Mouse (Mus musculus) ovary, postnatal 14 days (tissue): Measurements from ENCODE around the gene Gys1.
"Not testable (repeated sequence)": the region's sequence is repeated elsewhere in the genome, so short reads cannot be mapped to it uniquely, and the experiment has no call there.

Source experiments
- DNase-seq: peaks from one replicate; pipeline ENCODE4 v3.0.0; 2022; ENCODE audit warnings: low spot score

The Gys1 gene

DNA sequence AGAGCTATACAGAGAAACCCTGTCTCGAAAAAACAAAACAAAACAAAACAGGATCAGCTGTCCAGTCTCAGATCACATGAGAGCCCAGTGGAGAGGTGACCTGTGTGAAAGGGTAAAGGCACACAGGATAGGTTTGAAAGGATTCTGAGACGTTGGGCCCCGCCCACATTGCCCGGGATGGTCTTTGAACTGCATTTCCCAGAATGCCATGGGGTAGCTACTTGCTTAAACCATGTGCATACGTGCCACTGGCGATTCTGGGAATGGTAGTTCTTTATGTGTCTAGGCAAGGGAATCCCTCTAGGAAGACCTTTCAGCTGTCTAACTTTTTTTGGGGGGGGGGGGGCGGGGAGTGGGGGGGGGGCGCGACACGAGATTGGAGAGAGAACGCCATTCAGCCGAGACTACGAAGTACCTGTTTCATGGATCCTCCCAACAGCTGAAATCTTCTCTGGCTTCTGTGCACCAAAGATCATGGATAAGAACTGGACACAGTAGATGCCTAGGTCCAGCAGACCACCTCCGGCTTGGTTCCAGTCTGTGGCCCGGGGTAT, 46.8 kb downstream of the Gys1 start, which contains the start of gene Tulp2:
TSS of gene Tulp2 (plus strand) at position 504 of the 554 bp plus-strand sequence.
- no peak for DNase-seq

DNA sequence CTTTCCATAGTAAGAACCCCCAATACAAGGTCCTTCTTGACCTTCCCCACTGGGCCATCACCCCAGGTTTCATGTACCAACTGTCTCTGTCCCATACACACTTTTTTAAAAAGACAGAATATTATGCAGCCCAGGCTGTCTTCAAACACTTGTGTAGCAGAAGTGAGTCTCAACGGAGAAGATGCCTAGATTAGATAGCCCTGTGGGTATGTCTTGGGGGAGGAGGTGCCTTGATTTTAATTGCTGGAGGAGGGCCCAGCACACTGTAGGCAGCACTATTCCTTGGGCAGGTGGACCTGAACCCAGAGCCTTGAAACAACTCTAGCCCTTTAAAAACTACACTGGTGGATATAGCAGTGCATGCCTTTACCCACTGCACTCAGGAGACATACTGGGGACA, 47.5 kb downstream of the Gys1 start:
- no peak for DNase-seq

DNA sequence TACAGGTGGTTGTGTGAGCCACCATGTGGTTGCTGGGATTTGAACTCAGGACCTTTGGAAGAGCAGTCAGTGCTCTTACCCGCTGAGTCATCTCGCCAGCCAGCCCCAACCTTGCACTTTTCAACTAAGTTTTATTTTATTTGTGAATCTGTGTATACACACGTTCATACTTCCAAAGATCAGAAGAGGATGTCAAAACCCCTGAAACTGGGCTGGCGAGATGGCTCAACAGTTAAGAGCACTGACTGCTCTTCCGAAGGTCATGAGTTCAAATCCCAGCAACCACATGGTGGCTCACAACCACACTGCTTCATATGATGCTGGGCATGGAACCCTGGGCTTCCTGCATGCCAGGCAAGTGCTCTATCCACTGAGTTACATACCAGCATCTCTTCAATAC, 50.3 kb downstream of the Gys1 start:
- DNase-seq = not testable (repeated sequence)

DNA sequence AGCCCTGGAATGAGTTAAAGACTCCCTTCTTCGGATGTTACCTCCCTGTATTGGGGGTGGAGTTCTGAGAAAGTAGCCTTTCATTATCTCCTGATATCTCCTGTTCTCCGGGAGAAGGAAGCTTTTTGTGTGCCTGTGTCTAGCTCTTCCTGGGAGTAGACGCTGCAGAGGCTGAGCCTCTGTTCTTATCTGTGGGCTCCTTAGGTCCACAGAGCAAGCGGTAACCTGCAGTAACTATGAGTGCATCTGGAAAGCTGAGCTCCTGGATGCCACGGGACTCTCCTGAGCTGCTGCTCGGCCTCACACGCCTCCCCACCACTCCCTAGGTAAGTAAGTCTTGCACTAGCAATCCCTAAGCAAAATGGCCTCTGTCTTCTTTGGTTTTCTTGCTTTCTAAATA, 51.5 kb downstream of the Gys1 start:
- no peak for DNase-seq

DNA sequence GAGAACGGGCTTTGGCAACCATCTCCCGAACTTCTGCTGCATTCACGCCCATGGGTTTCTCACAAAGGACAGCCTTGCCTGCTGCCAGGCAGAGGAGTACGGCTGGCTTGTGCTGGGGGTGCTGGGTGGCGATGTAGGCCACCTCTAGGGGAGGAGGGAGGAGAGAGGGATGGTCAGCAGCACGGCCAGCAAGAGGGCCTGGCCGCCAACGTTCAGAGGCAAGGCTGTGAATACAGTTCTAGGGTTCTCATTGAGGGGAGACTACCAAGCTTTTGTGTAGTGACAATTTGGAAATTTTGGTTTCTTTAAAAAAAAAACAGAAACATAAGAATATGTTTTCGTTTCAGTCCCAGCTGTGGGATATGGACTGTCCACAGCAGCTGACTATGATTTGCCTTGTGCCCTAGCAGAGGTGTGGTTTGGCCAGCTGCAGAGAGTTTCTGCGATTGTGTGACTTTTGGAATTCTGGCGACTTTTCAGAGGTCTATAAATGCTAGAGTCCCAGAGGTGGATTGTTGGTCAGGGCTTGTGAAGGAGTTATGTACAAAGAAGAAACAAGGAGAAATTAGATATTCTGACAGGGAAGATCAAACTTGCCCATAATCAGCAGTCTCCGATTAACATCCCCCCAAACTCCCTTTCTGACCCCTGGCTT, 52.2 kb downstream of the Gys1 start, which contains the start of gene Gm45808:
TSS of gene Gm45808 (minus strand) at position 51 of the 655 bp plus-strand sequence.
- DNase-seq = no peak

DNA sequence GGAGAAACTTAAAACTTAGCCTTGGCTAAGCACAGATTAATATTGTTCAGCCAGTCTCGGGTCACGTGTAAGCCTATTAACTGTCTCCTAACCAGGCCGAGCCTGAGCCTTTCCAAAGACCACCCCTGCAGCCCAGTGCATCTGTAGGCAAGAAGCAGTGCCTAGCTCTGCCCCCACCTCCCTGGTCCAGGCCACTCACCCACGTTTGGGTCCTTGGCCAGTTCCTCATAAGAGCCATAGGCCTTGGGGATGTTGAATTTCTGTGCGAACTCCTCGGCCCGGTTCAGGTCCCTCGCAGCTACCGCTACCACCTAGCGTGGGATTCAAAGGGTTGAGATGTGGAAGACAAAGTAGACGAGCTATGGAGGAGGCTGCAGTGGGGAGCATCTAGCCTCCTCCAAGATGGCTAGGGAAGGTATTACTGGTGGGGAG, 53.2 kb downstream of the Gys1 start:
- DNase-seq = no peak

DNA sequence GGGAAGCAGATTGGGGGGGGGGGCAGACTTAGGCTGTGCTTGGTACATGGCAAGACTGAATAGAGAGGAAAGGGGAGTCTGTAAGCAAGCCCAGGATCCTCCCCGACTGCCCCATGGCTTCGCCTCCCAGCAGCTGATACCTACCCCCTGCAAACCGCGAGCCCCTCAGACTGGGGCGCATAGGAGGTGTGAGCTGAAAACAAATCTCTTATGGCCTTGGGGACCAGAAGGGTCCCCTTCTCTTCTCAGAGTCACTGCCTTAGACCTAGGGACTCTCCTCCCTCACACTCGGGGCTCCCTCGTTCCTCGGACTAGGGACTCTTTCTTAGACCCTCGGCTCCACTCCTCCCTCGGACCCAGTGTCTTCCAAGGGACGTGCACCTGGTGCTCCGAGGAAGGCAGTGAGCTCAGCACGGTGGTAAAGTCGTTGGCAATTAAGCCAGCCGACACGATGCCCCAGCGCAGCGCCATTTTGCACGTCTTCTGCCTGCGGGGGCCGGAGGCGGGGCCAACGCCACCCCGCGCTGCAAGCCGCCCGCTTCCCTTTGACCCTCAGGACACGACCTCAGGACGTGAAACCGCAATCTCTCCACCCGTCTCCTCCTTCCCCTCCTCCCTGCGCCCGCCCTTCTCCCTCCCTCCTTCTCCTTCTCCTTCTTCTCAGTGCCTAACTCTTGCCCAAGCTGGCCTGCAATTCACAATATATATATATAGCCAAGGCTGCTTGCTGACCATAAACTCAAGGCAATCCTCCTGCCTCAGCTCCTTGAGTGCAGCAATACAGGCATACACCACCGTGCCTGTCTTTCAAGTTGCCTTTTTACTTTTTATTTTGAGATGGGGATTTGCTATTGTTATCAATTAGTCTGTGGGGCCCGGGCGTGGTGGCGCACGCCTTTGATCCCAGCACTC, 53.9 kb downstream of the Gys1 start, which contains the start of gene Dhdh:
TSS of gene Dhdh (minus strand) at position 513 of the 912 bp plus-strand sequence.
- DNase-seq = peak; percentile 56

DNA sequence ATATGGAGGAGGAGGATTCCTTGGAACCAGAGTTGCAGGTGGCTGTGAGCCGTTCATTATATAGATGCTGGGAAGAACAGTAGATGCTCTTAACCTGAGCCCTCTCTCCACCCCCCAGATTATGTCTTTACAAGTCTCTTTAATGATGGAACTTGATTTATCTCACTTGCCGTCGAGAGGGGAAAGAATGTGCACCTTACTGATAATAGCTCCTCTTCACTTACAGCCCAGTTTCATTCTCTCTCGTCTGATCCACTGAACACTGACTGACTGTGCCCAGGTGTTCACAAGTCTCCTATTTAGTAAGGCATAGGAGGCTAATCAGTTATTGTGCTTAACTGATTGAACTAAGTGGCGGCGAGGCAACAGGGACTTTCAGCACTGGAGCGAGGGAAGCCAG, 54.9 kb downstream of the Gys1 start:
- DNase-seq = no peak

DNA sequence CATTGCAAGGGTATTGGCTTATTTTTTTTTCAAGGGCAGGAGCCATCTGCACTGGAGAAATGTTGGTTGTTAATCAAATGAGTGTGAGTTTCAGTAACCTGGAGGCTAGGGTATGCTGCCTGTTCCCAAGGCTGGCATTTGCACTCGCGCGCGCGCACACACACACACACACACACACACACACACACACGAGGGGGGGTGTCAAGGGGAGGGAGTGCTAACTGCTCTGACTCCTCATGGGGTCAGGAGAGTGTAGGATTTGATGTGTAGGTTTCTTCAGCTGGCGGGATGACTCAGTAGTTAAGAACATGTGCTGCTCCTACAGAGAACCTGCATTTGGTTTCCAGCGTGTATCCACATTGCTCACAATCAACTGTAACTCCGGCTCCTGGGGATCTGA, 56.2 kb downstream of the Gys1 start:
- no peak for DNase-seq

DNA sequence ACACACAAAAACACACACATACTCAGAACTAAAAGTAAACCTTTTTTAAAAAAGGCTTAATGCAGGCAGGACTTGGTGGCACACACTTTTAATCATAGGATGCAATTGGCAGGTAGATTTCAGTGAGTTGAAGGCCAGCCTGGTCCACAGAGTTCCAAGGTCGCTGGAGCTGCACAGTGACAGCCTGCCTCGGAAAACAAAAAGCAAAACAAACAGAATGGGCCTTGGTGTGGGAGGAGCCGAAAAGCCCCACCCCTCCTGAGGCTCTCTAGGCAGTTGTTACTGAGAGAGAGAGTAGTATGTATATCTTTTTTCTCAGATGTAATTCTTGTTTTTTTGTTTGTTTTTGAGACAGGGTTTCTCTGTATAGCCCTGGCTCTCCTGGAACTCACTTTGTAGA, 56.6 kb downstream of the Gys1 start:
- no peak for DNase-seq

DNA sequence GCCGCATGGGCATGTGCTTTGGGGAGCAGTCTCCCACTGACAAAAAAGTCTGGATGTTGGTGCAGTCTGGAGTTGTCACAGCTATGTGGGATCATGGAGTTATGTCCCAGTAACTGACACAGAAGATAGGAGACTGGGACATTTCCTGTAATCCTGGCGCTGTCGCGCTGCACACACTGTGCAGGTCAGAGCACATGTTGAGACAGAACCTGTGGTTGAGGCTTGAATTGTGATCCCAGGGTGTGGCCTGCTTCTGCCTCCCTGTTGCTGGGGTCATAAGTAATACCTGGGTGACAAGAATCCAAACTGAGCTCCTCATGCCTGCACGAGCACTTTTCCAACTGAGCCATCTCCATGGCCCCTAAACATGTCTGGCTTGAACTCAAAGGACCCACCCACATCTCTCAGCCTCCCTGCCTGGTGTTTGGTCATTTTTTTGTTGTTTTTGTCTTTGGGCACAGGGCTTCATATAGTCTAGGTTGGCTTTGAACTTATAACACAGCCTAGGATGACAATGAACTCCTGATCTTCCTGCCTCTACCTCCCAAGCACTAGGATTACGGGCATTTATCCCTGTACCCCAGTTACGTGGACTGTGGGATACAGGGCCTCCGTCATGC, 57.7 kb downstream of the Gys1 start:
- DNase-seq = no peak

DNA sequence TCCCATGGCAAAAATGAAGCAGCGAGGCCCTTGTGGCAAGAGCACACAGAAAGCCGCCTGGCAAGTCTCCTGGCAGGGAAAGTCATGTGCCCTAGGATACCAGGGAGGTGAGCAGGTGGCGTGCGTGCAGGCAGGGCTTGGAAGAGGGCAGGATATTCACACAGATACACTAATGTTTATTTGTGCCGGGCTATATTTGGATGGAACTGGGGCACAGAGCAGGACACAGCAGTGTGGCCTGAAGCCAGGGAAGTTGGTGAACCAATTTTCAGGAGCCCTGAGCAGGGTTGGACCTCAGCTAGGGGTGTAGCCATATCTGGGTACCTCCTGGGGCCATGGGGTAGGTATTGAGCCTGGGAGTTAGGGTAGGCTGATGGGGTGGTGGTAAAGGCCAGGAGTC, 58.3 kb downstream of the Gys1 start:
- DNase-seq = no peak

DNA sequence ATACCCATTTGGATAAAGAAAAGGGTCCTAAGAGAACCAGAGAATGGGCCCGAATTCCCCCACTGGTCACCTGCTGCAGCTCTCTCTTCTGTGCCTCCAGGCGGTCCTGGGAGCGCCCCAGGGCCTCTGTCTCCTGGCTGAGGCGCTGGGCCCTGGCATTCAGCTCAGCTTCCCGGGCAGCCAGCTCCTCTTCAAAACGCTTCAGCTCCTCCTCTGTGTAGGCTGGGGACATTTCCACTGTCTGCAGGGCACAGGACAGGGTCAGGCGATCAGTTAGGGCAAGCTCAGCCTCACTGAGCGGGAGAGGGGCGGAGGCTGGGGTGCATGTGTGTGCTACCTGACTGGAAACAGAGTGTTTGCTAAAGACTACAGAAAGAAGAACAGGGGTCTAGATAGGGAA, 59.9 kb downstream of the Gys1 start:
- DNase-seq = no peak

DNA sequence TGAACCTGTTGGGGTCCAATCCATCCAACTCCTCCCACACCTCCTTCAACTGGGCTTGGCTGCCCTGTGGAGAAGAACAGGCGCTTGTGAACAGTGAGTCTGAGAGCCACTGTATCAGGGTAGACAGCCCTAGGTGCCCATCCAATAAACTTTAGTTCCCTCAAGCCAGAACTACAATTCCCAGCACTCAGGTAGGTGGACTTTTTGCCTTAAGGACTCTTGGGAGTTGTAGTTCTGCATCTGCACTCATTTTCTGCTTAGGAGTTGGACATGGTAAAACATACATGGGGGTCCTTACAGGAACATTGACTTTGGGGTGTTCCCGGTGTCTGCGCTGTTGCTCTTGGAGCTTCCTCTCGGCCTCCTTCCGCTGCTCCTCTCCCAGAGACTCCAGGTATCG, 63.8 kb downstream of the Gys1 start:
- DNase-seq = no peak
